8 mouse cellular contexts compared by ENCODE assay signal in the genomic region with DNA sequence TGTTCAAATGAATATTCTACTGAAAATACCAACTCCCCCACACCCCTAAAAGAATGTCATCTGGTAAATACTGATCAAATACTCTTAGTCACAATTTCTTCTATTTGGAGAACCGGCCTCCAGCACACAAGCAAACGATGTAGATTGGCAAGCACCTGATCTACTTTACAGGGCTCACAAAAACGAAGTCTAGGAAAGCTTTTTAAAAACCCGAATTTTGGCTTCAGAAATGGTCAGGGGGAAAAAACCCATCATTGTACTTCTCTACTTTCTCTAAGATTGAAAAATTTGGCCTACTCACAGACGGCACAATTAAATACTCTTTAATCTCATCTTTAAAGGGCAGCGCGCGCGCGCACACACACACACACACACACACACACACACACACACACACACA. TPM values are rescaled to one million over a fixed set of nuclear protein-coding genes. Genes with fewer than 3 reads are reported as not detected.
DNase-seq lines count a peak whose midpoint lies in the region; ATAC-seq and TF ChIP-seq lines count a peak whose summit lies in the region.

No protein-coding gene starts in this region.

- no peaks in the 10 kb centered on the region for H3K36me3 ChIP-seq in intestine, embryonic 15.5 days

- H3K27me3 ChIP-seq in intestine, embryonic 15.5 days (replicated peaks) = no peaks in the 10 kb centered on the region

- intact Hi-C loops in left cerebral cortex, adult 2 months (cut with DNase I) = loop anchor here (5.0 kb wide), 1 partner anchor 60 kb away; no protein-coding TSS in a partner anchor
- intact Hi-C loops in left cerebral cortex, postnatal 25 days (cut with DNase I) = loop anchor here (2.0 kb wide), 1 partner anchor 60 kb away; no protein-coding TSS in a partner anchor

- no peak for ATAC-seq in intestine, embryonic 15.5 days
- no peak for ATAC-seq in granulocyte monocyte progenitor cell, adult 5-6 weeks (replicated peaks; ENCODE audit: poor library complexity, severe bottlenecking)

- TF ChIP-seq CTCF in left cerebral cortex, adult 2 months (IDR thresholded peaks at IDR 0.05) = no peak

- peaks cover 2% of the 10 kb centered on the region; the same call in 1 of the 2 replicates for H3K9me3 ChIP-seq in intestine, embryonic 15.5 days

- H3K9ac ChIP-seq in intestine, embryonic 15.5 days = peak overlapping the region; percentile 33; the same call in 1 of the 2 replicates

- H3K4me3 ChIP-seq in left cerebral cortex, adult 2 months = peak overlapping the region; percentile 45
- H3K4me3 ChIP-seq in intestine, embryonic 15.5 days (replicated peaks) = peak overlapping the region; percentile 92

- peak overlapping the region; percentile 56 for H3K4me2 ChIP-seq in intestine, embryonic 15.5 days (replicated peaks)

- no peak overlapping the region for H3K27ac ChIP-seq in left cerebral cortex, adult 2 months
- no peak overlapping the region for H3K27ac ChIP-seq in intestine, embryonic 15.5 days

- 9% methylated on average over 10 of the region's 10 CpGs for whole genome bisulfite sequencing in intestine, embryonic 15.5 days

- no peak for DNase-seq in left cerebral cortex, adult 2 months (ENCODE audit: extremely low spot score in 1 of 2, low spot score in 2 of 2)
- no peak for DNase-seq in left cerebral cortex, postnatal 25 days (ENCODE audit: low spot score in 2 of 2)
- peak; percentile 12 for DNase-seq in c-Kit-positive CD71-positive TER-119-positive erythroid progenitor cells, embryonic 14.5 days (ENCODE audit: low spot score)
- DNase-seq in naive thymus-derived CD4-positive, alpha-beta T cell, adult 2 months (ENCODE audit: low read depth) = peak; percentile 44
- DNase-seq in embryo, embryonic 9.5 days (ENCODE audit: extremely low spot score) = no peak
- no peak for DNase-seq in right cerebral cortex, adult 18-20 months

- 0 out of 2 replicates have a peak, but pooled peaks cover 4% of the 10 kb centered on the region for H3K4me1 ChIP-seq in intestine, embryonic 15.5 days (replicated peaks)

RNA-seq across cellular contexts. Expression of a gene that starts 0.8 kb away (rescaled TPM):
- 10 to 100 TPM; 19.0 to 23.5 TPM for total RNA-seq in left cerebral cortex, adult 2 months (2021)
- total RNA-seq in left cerebral cortex, postnatal 25 days (2021) = 10 to 100 TPM; 19.0 to 24.6 TPM
- polyA plus RNA-seq in intestine, embryonic 15.5 days (2015; fragmentation: Nextera tagmentation; extraction: Ambion mirVana) = 9.4 and 11.1 TPM in 2 replicates
- 3.2 TPM in 2 replicates for total RNA-seq in granulocyte monocyte progenitor cell, adult 5-6 weeks (2014; fragmentation: Nextera tagmentation)
- 11.2 and 14.5 TPM in 2 replicates for total RNA-seq in granulocyte monocyte progenitor cell, adult 5-6 weeks (2017)

RNA-seq across cellular contexts. Expression of a gene that starts 35.5 kb away (rescaled TPM):
- total RNA-seq in left cerebral cortex, adult 2 months (2021) = under 1 TPM in 1 of 2 experiments, not detected in 1; 0.12 TPM
- not detected for total RNA-seq in left cerebral cortex, postnatal 25 days (2021)
- not detected in 2 replicates for polyA plus RNA-seq in intestine, embryonic 15.5 days (2015; fragmentation: Nextera tagmentation; extraction: Ambion mirVana)
- not detected in 2 replicates for total RNA-seq in granulocyte monocyte progenitor cell, adult 5-6 weeks (2014; fragmentation: Nextera tagmentation)
- total RNA-seq in granulocyte monocyte progenitor cell, adult 5-6 weeks (2017) = not detected in 2 replicates

RNA-seq across cellular contexts. Expression of a gene that starts 39.4 kb away (rescaled TPM):
- total RNA-seq in left cerebral cortex, adult 2 months (2021) = 10 to 100 TPM; 15.3 to 15.5 TPM
- total RNA-seq in left cerebral cortex, postnatal 25 days (2021) = 10 to 100 TPM; 16.1 to 18.0 TPM
- polyA plus RNA-seq in intestine, embryonic 15.5 days (2015; fragmentation: Nextera tagmentation; extraction: Ambion mirVana) = 9.1 and 9.4 TPM in 2 replicates
- 7.4 and 8.9 TPM in 2 replicates for total RNA-seq in granulocyte monocyte progenitor cell, adult 5-6 weeks (2014; fragmentation: Nextera tagmentation)
- 10.3 and 10.9 TPM in 2 replicates for total RNA-seq in granulocyte monocyte progenitor cell, adult 5-6 weeks (2017)

RNA-seq across cellular contexts. Expression of a gene that starts 56.7 kb away (rescaled TPM):
- total RNA-seq in left cerebral cortex, adult 2 months (2021) = 10 to 100 TPM; 19.1 to 21.6 TPM
- 10 to 100 TPM; 17.5 to 19.5 TPM for total RNA-seq in left cerebral cortex, postnatal 25 days (2021)
- polyA plus RNA-seq in intestine, embryonic 15.5 days (2015; fragmentation: Nextera tagmentation; extraction: Ambion mirVana) = 4.1 and 7.8 TPM in 2 replicates
- 1.2 and 12.9 TPM in 2 replicates for total RNA-seq in granulocyte monocyte progenitor cell, adult 5-6 weeks (2014; fragmentation: Nextera tagmentation)
- 1.6 and 3.3 TPM in 2 replicates for total RNA-seq in granulocyte monocyte progenitor cell, adult 5-6 weeks (2017)

Comparison
In these comparisons a context has a peak if more than half of its experiments do, and no peak if none do; other contexts are left out.
1. DNase-seq: peak in c-Kit-positive CD71-positive TER-119-positive erythroid progenitor cells, embryonic 14.5 days (single experiment) and naive thymus-derived CD4-positive, alpha-beta T cell, adult 2 months (single experiment); none in left cerebral cortex, adult 2 months (0 of 2), left cerebral cortex, postnatal 25 days (0 of 2), embryo, embryonic 9.5 days (single experiment) and right cerebral cortex, adult 18-20 months (single experiment).